Mouse (Mus musculus) embryonic facial prominence, embryonic 14.5 days (tissue): Measurements from ENCODE around the gene Marc1. TPM values are rescaled to one million over a fixed set of nuclear protein-coding genes. Genes with fewer than 3 reads are reported as not detected.

Experiments
- ATAC-seq: fragments of 200-750 bp; cut with Nextera tagmentation; 2 replicates; pipeline ENCODE4 v1.8.0; 2017; ENCODE audit warnings: low read depth, moderate number of reproducible peaks, moderate TSS enrichment
- DNase-seq: peaks from one replicate; pipeline ENCODE4 v3.0.0-alpha.2; 2015; ENCODE audit warnings: low spot score
- H3K27ac ChIP-seq: fragments of 300-500 bp; sonication (generic); replicated peaks from 2 replicates; pipeline ENCODE4 v1.5.1; 2014; ENCODE audit warnings: low read depth, mild to moderate bottlenecking, low read length, moderate library complexity
- H3K27me3 ChIP-seq: fragments of 300-500 bp; sonication (generic); replicated peaks from 2 replicates; pipeline ENCODE4 v1.6.1; 2014; ENCODE audit warnings: low read length; ENCODE audit not compliant: control insufficient read depth, insufficient read depth
- H3K36me3 ChIP-seq: fragments of 300-500 bp; sonication (generic); 2 replicates; pipeline ENCODE4 v1.6.1; 2014; ENCODE audit warnings: low read length, mixed read lengths; ENCODE audit not compliant: control insufficient read depth, insufficient read depth
- H3K4me1 ChIP-seq: fragments of 300-500 bp; sonication (generic); 2 replicates; pipeline ENCODE4 v1.6.1; 2014; ENCODE audit warnings: antibody characterized with exemption, low read length; ENCODE audit not compliant: control insufficient read depth, insufficient read depth
- H3K4me2 ChIP-seq: fragments of 300-500 bp; sonication (generic); 2 replicates; pipeline ENCODE4 v1.6.1; 2014; ENCODE audit warnings: low read depth, mild to moderate bottlenecking, low read length, moderate library complexity, mixed read lengths
- H3K4me3 ChIP-seq: fragments of 300-500 bp; sonication (generic); 2 replicates; pipeline ENCODE4 v1.5.1; 2014; ENCODE audit warnings: low read depth, mild to moderate bottlenecking, low read length
- H3K9ac ChIP-seq: fragments of 300-500 bp; sonication (generic); 2 replicates; pipeline ENCODE4 v1.6.1; 2014; ENCODE audit warnings: low read depth, mild to moderate bottlenecking, low read length, moderate library complexity, mixed read lengths
- H3K9me3 ChIP-seq: fragments of 300-500 bp; sonication (generic); 2 replicates; pipeline ENCODE4 v1.6.1; 2016; ENCODE audit warnings: low read length; ENCODE audit not compliant: control insufficient read depth
- WGBS: fragments of 180-500 bp; shearing (Covaris S2); extraction: QIAGEN DNeasy Blood & Tissue Kit; methylation state at CpG from one replicate; pipeline ENCODE4 v1.1.7; 2014; 5-methylcytosine and 5-hydroxymethylcytosine counted together
- polyA plus RNA-seq: library from polyadenylated mRNA; unstranded; fragments of >200 nt; fragmentation: Nextera tagmentation; extraction: Ambion mirVana; gene quantifications from 2 replicates; pipeline ENCODE4 v1.2.1, GENCODE M21; 2014

Marc1 gene
- polyA plus RNA-seq, 1 experiment from 2014 or later: 0.08 TPM

GRCm38 (mm10) chr1:184762941-184763340, 48.2 kb downstream of the Marc1 start:
- WGBS: 64% methylated on average over 5 of the region's 5 CpGs

GRCm38 (mm10) chr1:184761988-184762387, 49.1 kb downstream of the Marc1 start:
- no peaks in the 10 kb centered on the region for H3K27me3 ChIP-seq
- no peak overlapping the region for H3K4me2 ChIP-seq
- no peaks in the 10 kb centered on the region for H3K9me3 ChIP-seq
- ATAC-seq (no peak), DNase-seq (no peak)
- 80% methylated on average over 4 of the region's 4 CpGs for WGBS
- H3K4me1 ChIP-seq: no peaks in the 10 kb centered on the region
- no peaks in the 10 kb centered on the region for H3K36me3 ChIP-seq
- H3K9ac ChIP-seq: no peak overlapping the region
- H3K27ac ChIP-seq: no peak overlapping the region
- no peak overlapping the region for H3K4me3 ChIP-seq

More at GRCm38 (mm10) chr1:184762941-184763340, 48.2 kb downstream of the Marc1 start:
- Histone ChIP-seq H3K27ac (no peak overlapping the region), H3K4me1 (no peaks in the 10 kb centered on the region), H3K4me2 (no peak overlapping the region), H3K4me3 (no peak overlapping the region), H3K9ac (no peak overlapping the region), H3K9me3 (no peaks in the 10 kb centered on the region), H3K36me3 (no peaks in the 10 kb centered on the region), H3K27me3 (no peaks in the 10 kb centered on the region)
- DNase-seq (no peak), ATAC-seq (no peak)

GRCm38 (mm10) chr1:184752671-184753070, 58.4 kb downstream of the Marc1 start:
- Histone ChIP-seq H3K4me2 (no peak overlapping the region), H3K4me1 (no peaks in the 10 kb centered on the region), H3K9me3 (no peaks in the 10 kb centered on the region), H3K27ac (no peak overlapping the region), H3K4me3 (no peak overlapping the region), H3K36me3 (no peaks in the 10 kb centered on the region), H3K9ac (no peak overlapping the region), H3K27me3 (no peaks in the 10 kb centered on the region; the same call in 1 of the 2 replicates)
- 78% methylated on average over 5 of the region's 5 CpGs for WGBS
- DNase-seq: no peak
- no peak for ATAC-seq

GRCm38 (mm10) chr1:184750114-184750664, 60.9 kb downstream of the Marc1 start:
- DNase-seq (no peak), ATAC-seq (no peak)
- Histone ChIP-seq H3K36me3 (no peaks in the 10 kb centered on the region), H3K27me3 (no peaks in the 10 kb centered on the region; the same call in 1 of the 2 replicates), H3K4me1 (no peaks in the 10 kb centered on the region), H3K4me2 (no peak overlapping the region), H3K27ac (no peak overlapping the region), H3K4me3 (no peak overlapping the region), H3K9ac (no peak overlapping the region), H3K9me3 (no peaks in the 10 kb centered on the region)
- WGBS: 83% methylated on average over 11 of the region's 11 CpGs

- Histone ChIP-seq H3K4me1 (no peaks in the 10 kb centered on the region), H3K9me3 (no peaks in the 10 kb centered on the region), H3K27me3 (no peaks in the 10 kb centered on the region; the same call in 1 of the 2 replicates), H3K9ac (no peak overlapping the region), H3K36me3 (no peaks in the 10 kb centered on the region), H3K4me3 (no peak overlapping the region), H3K27ac (no peak overlapping the region), H3K4me2 (no peak overlapping the region)
- 62% methylated on average over 14 of the region's 14 CpGs for WGBS
- DNase-seq (peak; percentile 55), ATAC-seq (no peak)
Measured at GRCm38 (mm10) chr1:184748692-184749152, 62.4 kb downstream of the Marc1 start.

GRCm38 (mm10) chr1:184737876-184738479, 73.1 kb downstream of the Marc1 start:
- Histone ChIP-seq H3K27me3 (peaks cover 52% of the 10 kb centered on the region), H3K4me3 (no peak overlapping the region), H3K9ac (no peak overlapping the region), H3K9me3 (no peaks in the 10 kb centered on the region), H3K4me2 (peak overlapping the region; percentile 31), H3K27ac (no peak overlapping the region), H3K4me1 (peaks cover under 1% of the 10 kb centered on the region; the same call in 1 of the 2 replicates), H3K36me3 (no peaks in the 10 kb centered on the region)
- DNase-seq (peak; percentile 90), ATAC-seq (peak; percentile 83)
- 4% methylated on average over 10 of the region's 14 CpGs for WGBS

- H3K4me1 ChIP-seq: peaks cover 5% of the 10 kb centered on the region; the same call in 1 of the 2 replicates
- no peak overlapping the region for H3K4me2 ChIP-seq
- no peak for ATAC-seq
- no peak for DNase-seq
- no peaks in the 10 kb centered on the region for H3K36me3 ChIP-seq
- H3K4me3 ChIP-seq: no peak overlapping the region
- H3K27me3 ChIP-seq: peaks cover 57% of the 10 kb centered on the region
- H3K9ac ChIP-seq: no peak overlapping the region
- WGBS: 15% methylated on average over 2 of the region's 2 CpGs
- H3K27ac ChIP-seq: no peak overlapping the region
- no peaks in the 10 kb centered on the region for H3K9me3 ChIP-seq
Measured at GRCm38 (mm10) chr1:184737228-184737627, 73.9 kb downstream of the Marc1 start.
